Mouse (Mus musculus) CH12.LX (cell line): ENCODE measurements around the gene Krt82.

Experiments used
- CTCF ChIP-seq, 2 experiments: IDR thresholded peaks in 1 of 2; conservative IDR thresholded peaks in 1 of 2; 2 replicates each; pipeline ENCODE4 v1.5.1; 2011 to 2012; ENCODE audit warnings: low read depth in 2 of 2, low read length in 2 of 2, improper control_type of control experiment in 1 of 2, inconsistent platforms in 1 of 2, mild to moderate bottlenecking in 1 of 2, moderate library complexity in 1 of 2
- POLR2A ChIP-seq: IDR thresholded peaks from 2 replicates; pipeline ENCODE4 v1.6.1; 2011; ENCODE audit warnings: low read depth, mild to moderate bottlenecking, improper control_type of control experiment, low read length
- ZNF384 ChIP-seq: IDR thresholded peaks from 2 replicates; pipeline ENCODE4 v1.6.1; 2012; ENCODE audit warnings: low read depth, low read length, improper control_type of control experiment, inconsistent platforms

DNA sequence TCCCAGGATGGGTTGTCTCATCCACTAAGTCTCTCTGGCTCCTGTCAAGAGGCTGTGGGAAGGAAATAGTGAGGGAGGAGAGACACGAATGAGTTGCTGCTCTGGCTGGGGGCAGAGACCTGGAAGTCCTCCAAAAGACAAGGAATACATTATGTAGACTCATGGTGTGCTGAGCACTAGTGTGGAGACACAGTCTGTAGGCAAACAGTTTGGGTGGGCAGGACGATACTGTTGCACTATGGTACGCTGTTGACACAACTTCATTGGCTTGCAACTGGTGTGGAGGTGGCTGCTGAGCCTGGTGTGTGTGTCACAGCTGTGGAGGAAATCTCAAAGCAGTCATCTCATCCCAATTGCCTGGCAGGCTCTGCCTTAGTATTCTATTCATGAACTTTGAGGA lies 31.2 kb upstream of the Krt82 start:
- no peak for TF ChIP-seq ZNF384
- TF ChIP-seq POLR2A, result no peak
- no peak for TF ChIP-seq CTCF (conservative IDR thresholded peaks at IDR 0.05 in 1 of 2, IDR thresholded peaks at IDR 0.05 in 1 of 2; ENCODE audit: low read depth in 2 of 2, low read length in 2 of 2)
